Mouse (Mus musculus): Measurements from ENCODE around the gene Myod1.

DNA sequence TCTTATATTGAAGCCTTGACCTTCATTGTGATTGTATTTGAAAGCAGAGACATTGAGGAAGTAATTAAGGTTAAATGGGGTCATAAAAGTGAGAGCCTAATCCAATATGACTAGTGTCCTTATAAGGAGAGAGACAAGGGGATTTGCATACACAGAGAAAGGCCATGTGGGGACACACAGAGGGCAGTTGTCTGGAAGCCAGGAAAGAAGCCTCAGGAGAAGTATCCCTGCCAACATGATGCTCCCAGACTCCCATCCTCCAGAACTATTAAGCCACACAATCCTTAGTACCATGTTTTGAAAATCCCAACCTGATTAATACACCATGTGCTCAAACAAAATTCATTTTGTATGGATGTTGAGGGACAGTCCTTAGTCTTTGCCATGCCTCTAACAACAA lies 14.5 kb upstream of the Myod1 start:
- TF ChIP-seq CTCF (IDR thresholded peaks at IDR 0.05; ENCODE audit: extremely low read depth, insufficient read depth, low read length) = no peak
- TF ChIP-seq POLR2A (IDR thresholded peaks at IDR 0.05; ENCODE audit: extremely low read depth, insufficient read depth, low read length) = no peak

Data from cortical plate, adult 2 months (tissue).